Mouse (Mus musculus): ENCODE data around the gene Mrps9.

DNA sequence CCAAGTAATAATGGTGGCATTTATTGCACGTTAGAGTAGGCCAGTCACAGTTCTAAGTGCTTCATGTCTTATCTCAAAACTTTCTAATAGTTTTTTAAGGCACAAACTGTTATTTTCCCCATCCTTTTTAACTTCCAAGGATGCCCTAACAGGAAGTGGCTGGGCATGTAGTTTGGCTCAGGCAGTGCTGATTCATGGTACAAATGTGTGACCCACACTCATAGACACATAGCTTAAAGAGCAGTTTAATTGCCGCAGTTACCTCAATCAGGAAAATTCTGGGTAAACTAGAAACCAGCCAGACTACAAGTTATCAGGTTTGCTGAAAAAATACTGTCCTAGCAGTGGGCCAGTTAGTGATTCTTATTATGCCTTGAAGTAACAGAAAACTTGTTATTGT is 31.2 kb downstream of the Mrps9 start:
- TF ChIP-seq ZC3H11A (IDR thresholded peaks at IDR 0.05; ENCODE audit: borderline replicate concordance, low read depth, low read length) (no peak), ZNF384 (IDR thresholded peaks at IDR 0.05; ENCODE audit: low read depth, low read length) (no peak), MAFK (IDR thresholded peaks at IDR 0.05; ENCODE audit: insufficient read depth, low read depth, low read length) (no peak), HCFC1 (IDR thresholded peaks at IDR 0.05; ENCODE audit: borderline replicate concordance, insufficient read depth, low read length) (no peak), CHD2 (IDR thresholded peaks at IDR 0.05; ENCODE audit: low read depth, low read length) (no peak)

Data from ES-E14 (cell line).